ENCODE assay signal across 10 mouse cellular contexts in the genomic region with DNA sequence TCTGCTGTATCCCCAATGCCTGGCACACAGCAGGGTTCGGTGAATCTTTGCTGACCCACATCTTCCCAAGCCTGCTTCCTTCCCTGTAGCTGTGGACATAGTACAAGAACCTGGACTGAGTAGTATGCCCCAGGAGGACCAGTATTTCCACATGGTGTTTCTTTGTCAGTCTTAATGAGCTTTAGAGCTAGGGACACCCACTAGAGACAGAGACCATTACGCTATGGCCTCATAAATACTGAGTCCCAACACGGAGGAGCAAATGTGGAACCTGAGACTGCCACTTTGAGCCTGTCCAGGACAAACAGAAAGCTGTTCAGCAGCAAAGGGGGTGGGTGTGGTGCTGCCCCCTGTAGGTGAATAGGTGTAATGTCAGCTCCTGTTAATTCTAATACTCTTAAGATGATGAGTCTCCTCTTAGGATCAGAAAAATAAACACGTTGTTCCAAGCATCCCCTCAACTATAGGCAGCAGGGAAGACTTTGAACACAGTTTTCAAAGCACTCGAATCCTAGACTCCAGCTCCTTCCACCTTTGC. TPM values are rescaled to one million over a fixed set of nuclear protein-coding genes. Genes with fewer than 3 reads are reported as not detected.
DNase-seq lines count a peak whose midpoint lies in the region; ATAC-seq and TF ChIP-seq lines count a peak whose summit lies in the region.
"Had no signal": no experiment of that assay in that cellular context is flagged by ENCODE, and none has a peak within 500 bp of the region (broad histone marks: within the 10 kb centered on the region; RNA-seq: fewer than 3 reads in every experiment).

No protein-coding gene starts in this region.

- 43% methylated on average over 5 of the region's 5 CpGs for WGBS in heart, postnatal 0 days
- 44% methylated on average over 5 of the region's 5 CpGs for whole genome bisulfite sequencing in large intestine, adult 2 months

- H3K4me2 ChIP-seq in heart, postnatal 0 days (ENCODE audit: low read depth, low read length): no peak overlapping the region

- H3K9ac ChIP-seq in heart, postnatal 0 days (replicated peaks; ENCODE audit: low read depth, low read length): no peak overlapping the region

- no peak overlapping the region for H3K4me3 ChIP-seq in heart, postnatal 0 days (ENCODE audit: low read depth, low read length)
- no peak overlapping the region for H3K4me3 ChIP-seq in G1E (ENCODE audit: low read depth, low read length)

- H3K27ac ChIP-seq in heart, postnatal 0 days (ENCODE audit: low read depth): no peak overlapping the region

- TF ChIP-seq CTCF in heart, postnatal 0 days (IDR thresholded peaks at IDR 0.05; ENCODE audit: low read depth): peak; percentile 51
- TF ChIP-seq CTCF in G1E (IDR thresholded peaks at IDR 0.05; ENCODE audit: low read depth, low read length): peak; percentile 42

- H3K4me1 ChIP-seq in heart, postnatal 0 days (ENCODE audit: control insufficient read depth, insufficient read depth): no peaks in the 10 kb centered on the region
- H3K4me1 ChIP-seq in G1E (ENCODE audit: insufficient read depth, low read depth, low read length): no peaks in the 10 kb centered on the region

- no peak for ATAC-seq in heart, postnatal 0 days (ENCODE audit: insufficient read depth, low read depth)
- ATAC-seq in G1E (ENCODE audit: extremely low read depth, insufficient number of reproducible peaks, low FRiP score, poor library complexity, severe bottlenecking): no peak

- H3K27me3 ChIP-seq in heart, postnatal 0 days (ENCODE audit: control insufficient read depth, insufficient read depth, low read length): no peaks in the 10 kb centered on the region
- H3K27me3 ChIP-seq in G1E (ENCODE audit: insufficient read depth, low read length): peaks cover 2% of the 10 kb centered on the region; the same call in 1 of the 2 replicates

- DNase-seq in heart, postnatal 0 days (ENCODE audit: low spot score): peak; percentile 6
- DNase-seq in heart, adult 9 months (ENCODE audit: low spot score in 2 of 2): no peak
- peak; percentile 22 for DNase-seq in 3134 (ENCODE audit: extremely low read depth, insufficient read length, low spot score)
- no peak for DNase-seq in G1E (ENCODE audit: low spot score)
- DNase-seq in large intestine, adult 2 months (ENCODE audit: low read depth, low spot score): peak; percentile 13
- no peak for DNase-seq in frontal cortex, postnatal 25 days (ENCODE audit: low spot score in 2 of 2)
- no peak for DNase-seq in yolk sac, embryonic 10.5 days (ENCODE audit: low spot score)
- no peak for DNase-seq in testis, postnatal 14 days (ENCODE audit: low spot score)
- DNase-seq: adrenal gland, postnatal 10 days; heart, adult 11 months had no signal

- no peaks in the 10 kb centered on the region for H3K9me3 ChIP-seq in heart, postnatal 0 days (replicated peaks; ENCODE audit: control insufficient read depth, low read length)
- H3K9me3 ChIP-seq in G1E (replicated peaks): no peaks in the 10 kb centered on the region

- H3K36me3 ChIP-seq in heart, postnatal 0 days (replicated peaks; ENCODE audit: control insufficient read depth, insufficient read depth, low read length): no peaks in the 10 kb centered on the region
- H3K36me3 ChIP-seq in G1E (replicated peaks): no peaks in the 10 kb centered on the region

- TF ChIP-seq EP300 in heart, postnatal 0 days (IDR thresholded peaks at IDR 0.05; ENCODE audit: low read depth): no peak

RNA-seq across cellular contexts. Expression of a gene that starts 44.4 kb away (rescaled TPM):
- total RNA-seq in heart, postnatal 0 days (2014; rRNA removed; ENCODE audit: low replicate concordance): 52.7 and 106 TPM in 2 replicates
- polyA plus RNA-seq in heart, postnatal 0 days (2015; fragmentation: Nextera tagmentation; extraction: Ambion mirVana): 129 and 164 TPM in 2 replicates
- total RNA-seq in G1E (2014; fragmentation: Nextera tagmentation) (43.0 and 47.0 TPM in 2 replicates), G1E (2017) (112 and 115 TPM in 2 replicates)
- 6.4 and 12.3 TPM in 2 replicates for polyA plus RNA-seq in G1E (2012)
- polyA plus RNA-seq in large intestine, adult 2 months (2012; rRNA removed): 84.1 and 95.1 TPM in 2 replicates

RNA-seq across cellular contexts. Expression of a gene that starts 45.3 kb away (rescaled TPM):
- 2.3 TPM in 1 of 2 replicates, not detected in the other for total RNA-seq in heart, postnatal 0 days (2014; rRNA removed; ENCODE audit: low replicate concordance)
- 0.10 and 0.12 TPM in 2 replicates for polyA plus RNA-seq in heart, postnatal 0 days (2015; fragmentation: Nextera tagmentation; extraction: Ambion mirVana)
- not detected in 2 replicates for total RNA-seq in G1E (2014; fragmentation: Nextera tagmentation)
- total RNA-seq in G1E (2017): 0.05 TPM in 1 of 2 replicates, not detected in the other
- polyA plus RNA-seq in G1E (2012): not detected in 2 replicates
- polyA plus RNA-seq in large intestine, adult 2 months (2012; rRNA removed): 3.8 and 4.1 TPM in 2 replicates

Comparison
In these comparisons a context has a peak if more than half of its experiments do, and no peak if none do; other contexts are left out.
1. DNase-seq: peak in heart, postnatal 0 days (single experiment), 3134 (single experiment) and large intestine, adult 2 months (single experiment); none in heart, adult 9 months (0 of 2), G1E (single experiment), frontal cortex, postnatal 25 days (0 of 2), yolk sac, embryonic 10.5 days (single experiment) and testis, postnatal 14 days (single experiment).